In genomic region chr14:121006021-121006420, GRCm38 (mm10) we compare ENCODE assay signal across 20 mouse cellular contexts. TPM values are rescaled to one million over a fixed set of nuclear protein-coding genes. Genes with fewer than 3 reads are reported as not detected.
DNase-seq lines count a peak whose midpoint lies in the region; ATAC-seq and TF ChIP-seq lines count a peak whose summit lies in the region.
"Had no signal": no experiment of that assay in that cellular context is flagged by ENCODE, and none has a peak within 500 bp of the region (broad histone marks: within the 10 kb centered on the region; RNA-seq: fewer than 3 reads in every experiment).

No protein-coding gene starts in this region.

- no peak overlapping the region for H3K9ac ChIP-seq in heart, postnatal 0 days (replicated peaks; ENCODE audit: low read depth, low read length)
- H3K9ac ChIP-seq in midbrain, embryonic 14.5 days (replicated peaks; ENCODE audit: low read length), result no peak overlapping the region
- H3K9ac ChIP-seq: heart, embryonic 12.5 days; hindbrain, embryonic 15.5 days; liver, embryonic 13.5 days had no signal

- WGBS in heart, postnatal 0 days, result 81% methylated on average over 8 of the region's 8 CpGs
- WGBS in midbrain, embryonic 14.5 days, result 93% methylated on average over 8 of the region's 8 CpGs

- intact Hi-C loops in heart, postnatal 36 days (cut with DNase I), result no loop called here

- TF ChIP-seq EP300 in heart, postnatal 0 days (IDR thresholded peaks at IDR 0.05; ENCODE audit: low read depth), result no peak

- no peak overlapping the region for H3K4me3 ChIP-seq in heart, postnatal 0 days (ENCODE audit: low read depth, low read length)
- no peak overlapping the region for H3K4me3 ChIP-seq in midbrain, embryonic 14.5 days (replicated peaks; ENCODE audit: low read depth, low read length)
- H3K4me3 ChIP-seq: heart, embryonic 12.5 days; hindbrain, embryonic 15.5 days; liver, embryonic 13.5 days had no signal

- H3K4me2 ChIP-seq in heart, postnatal 0 days (ENCODE audit: low read depth, low read length), result no peak overlapping the region
- no peak overlapping the region for H3K4me2 ChIP-seq in midbrain, embryonic 14.5 days (ENCODE audit: low read length)
- H3K4me2 ChIP-seq: heart, embryonic 12.5 days; hindbrain, embryonic 15.5 days; liver, embryonic 13.5 days; midbrain, embryonic 11.5 days had no signal

- ATAC-seq in heart, postnatal 0 days (ENCODE audit: insufficient read depth, low read depth), result no peak; the same call in 1 of the 2 replicates
- no peak for ATAC-seq in midbrain, embryonic 14.5 days (ENCODE audit: low FRiP score, low TSS enrichment)
- ATAC-seq: forebrain, embryonic 14.5 days had no signal

- H3K36me3 ChIP-seq in heart, postnatal 0 days (replicated peaks; ENCODE audit: control insufficient read depth, insufficient read depth, low read length), result no peaks in the 10 kb centered on the region
- H3K36me3 ChIP-seq in midbrain, embryonic 14.5 days (ENCODE audit: control insufficient read depth, insufficient read depth, low read length), result no peaks in the 10 kb centered on the region
- H3K36me3 ChIP-seq: heart, embryonic 12.5 days; hindbrain, embryonic 15.5 days; liver, embryonic 13.5 days had no signal

- peak; percentile 39 for DNase-seq in cerebellum, adult 11-12 months
- DNase-seq in cerebellum, postnatal 4 days (ENCODE audit: low spot score in 2 of 2), result no peak
- DNase-seq in heart, postnatal 0 days (ENCODE audit: low spot score), result peak; percentile 10
- DNase-seq in heart, postnatal 36 days, result no peak
- peak; percentile 29 to 34 for DNase-seq in cerebellum, adult 18-20 months
- peak; percentile 46 to 62 for DNase-seq in cerebellum, postnatal 14 days
- no peak for DNase-seq in gastrocnemius, adult 18-20 months (ENCODE audit: low spot score)
- DNase-seq in midbrain, embryonic 14.5 days, result no peak
- DNase-seq: adrenal gland, postnatal 14 days; gastrocnemius, postnatal 25 days; liver, embryonic 13.5 days; lung, adult 2 months; lung, postnatal 14 days; thymus, adult 18-20 months; thymus, postnatal 36 days had no signal

- TF ChIP-seq CTCF in heart, postnatal 0 days (IDR thresholded peaks at IDR 0.05; ENCODE audit: low read depth), result no peak

- no peaks in the 10 kb centered on the region for H3K4me1 ChIP-seq in heart, postnatal 0 days (ENCODE audit: control insufficient read depth, insufficient read depth)
- no peaks in the 10 kb centered on the region for H3K4me1 ChIP-seq in midbrain, embryonic 14.5 days (ENCODE audit: control insufficient read depth, insufficient read depth, low read length)
- H3K4me1 ChIP-seq: heart, embryonic 12.5 days; hindbrain, embryonic 15.5 days; liver, embryonic 13.5 days had no signal

- peak overlapping the region; percentile 32; the same call in 1 of the 2 replicates for H3K27ac ChIP-seq in heart, postnatal 0 days (ENCODE audit: low read depth)
- no peak overlapping the region for H3K27ac ChIP-seq in midbrain, embryonic 14.5 days (replicated peaks; ENCODE audit: low read depth, low read length)
- H3K27ac ChIP-seq: hindbrain, embryonic 15.5 days; kidney, postnatal 0 days; liver, embryonic 13.5 days had no signal

- H3K27me3 ChIP-seq in heart, postnatal 0 days (ENCODE audit: control insufficient read depth, insufficient read depth, low read length), result no peaks in the 10 kb centered on the region
- no peaks in the 10 kb centered on the region for H3K27me3 ChIP-seq in midbrain, embryonic 14.5 days (ENCODE audit: control insufficient read depth, insufficient read depth, low read length)
- H3K27me3 ChIP-seq: heart, embryonic 12.5 days; hindbrain, embryonic 15.5 days; liver, embryonic 13.5 days had no signal

- no peaks in the 10 kb centered on the region for H3K9me3 ChIP-seq in heart, postnatal 0 days (replicated peaks; ENCODE audit: control insufficient read depth, low read length)
- no peaks in the 10 kb centered on the region for H3K9me3 ChIP-seq in midbrain, embryonic 14.5 days (ENCODE audit: control insufficient read depth, low read length)
- H3K9me3 ChIP-seq: heart, embryonic 12.5 days; hindbrain, embryonic 15.5 days; liver, embryonic 13.5 days had no signal

RNA-seq across cellular contexts. Expression of gene Farp1, which starts 29.0 kb away (rescaled TPM):
- 14.9 and 27.9 TPM in 2 replicates for total RNA-seq in heart, postnatal 0 days (2014; rRNA removed; ENCODE audit: low replicate concordance)
- polyA plus RNA-seq in heart, postnatal 0 days (2015; fragmentation: Nextera tagmentation; extraction: Ambion mirVana), result 4.8 and 5.4 TPM in 2 replicates
- 10 to 100 TPM; 10.4 to 10.8 TPM for total RNA-seq in heart, postnatal 36 days (2021)
- 1 to 10 TPM; 5.3 to 6.1 TPM for total RNA-seq in gastrocnemius, adult 18-20 months (2021)
- polyA plus RNA-seq in midbrain, embryonic 14.5 days (2014; fragmentation: Nextera tagmentation; extraction: Ambion mirVana), result 41.8 and 42.8 TPM in 2 replicates

Comparison
In these comparisons a context has a peak if more than half of its experiments do, and no peak if none do; other contexts are left out.
1. DNase-seq: peak in cerebellum, adult 11-12 months (single experiment), heart, postnatal 0 days (single experiment), cerebellum, adult 18-20 months (2 of 2) and cerebellum, postnatal 14 days (2 of 2); none in cerebellum, postnatal 4 days (0 of 2), heart, postnatal 36 days (0 of 2), gastrocnemius, adult 18-20 months (single experiment) and midbrain, embryonic 14.5 days (single experiment).